Mouse (Mus musculus) lung, postnatal 0 days (tissue): ENCODE data around the gene Traf3.

Source experiments
- CTCF ChIP-seq: IDR thresholded peaks from 2 replicates; pipeline ENCODE4 v1.5.1; 2016; ENCODE audit warnings: antibody characterized with exemption, mild to moderate bottlenecking
- EP300 ChIP-seq: IDR thresholded peaks from 2 replicates; pipeline ENCODE4 v1.6.1; 2016; ENCODE audit warnings: antibody characterized with exemption, mild to moderate bottlenecking, control low read depth

DNA sequence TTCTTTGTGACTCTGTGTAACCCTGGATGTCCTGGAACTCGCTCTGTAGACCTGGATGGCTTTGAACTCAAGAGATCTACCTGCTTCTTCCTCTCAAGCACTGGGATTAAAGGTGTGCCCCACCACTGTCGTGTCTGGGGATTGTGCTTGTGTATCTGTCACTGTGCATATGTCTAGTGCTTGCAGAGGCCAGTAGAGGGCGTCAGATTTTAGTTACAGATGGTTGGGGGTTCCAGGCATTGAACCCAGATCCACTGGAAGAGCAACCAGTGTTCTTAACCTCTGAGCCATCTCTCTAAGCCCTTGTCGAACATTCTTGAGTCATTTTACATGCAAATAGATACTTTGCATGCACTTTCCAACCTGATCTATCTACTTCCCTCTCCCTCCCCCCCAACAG is 12.6 kb downstream of the Traf3 start:
- no peak for TF ChIP-seq EP300
- no peak for TF ChIP-seq CTCF
